Mouse (Mus musculus) lung, postnatal 25 days (tissue): ENCODE results near the gene Dgki.

Source experiments
- DNase-seq: peaks from one replicate; pipeline ENCODE4 v3.0.0; 2022; ENCODE audit warnings: low spot score

Gene Dgki

GRCm38 (mm10) chr6:36808306-36809058 is 491.5 kb downstream of the Dgki start:
- DNase-seq = no peak

GRCm38 (mm10) chr6:36806906-36807305 is 493.1 kb downstream of the Dgki start:
- DNase-seq = no peak

- DNase-seq = no peak
Measured at GRCm38 (mm10) chr6:36800309-36800946, 499.6 kb downstream of the Dgki start.

GRCm38 (mm10) chr6:36797066-36797655 is 502.8 kb downstream of the Dgki start:
- no peak for DNase-seq
